Mouse (Mus musculus) midbrain, embryonic 16.5 days (tissue): Measurements from ENCODE around the gene Soga1. TPM values are rescaled to one million over a fixed set of nuclear protein-coding genes. Genes with fewer than 3 reads are reported as not detected.

Experiments
- polyA plus RNA-seq: library from polyadenylated mRNA; unstranded; fragments of >200 nt; fragmentation: Nextera tagmentation; extraction: Ambion mirVana; gene quantifications from 2 replicates; pipeline ENCODE4 v1.2.1, GENCODE M21; 2015

Soga1 gene
- polyA plus RNA-seq, 1 experiment from 2014 or later = 5.5 TPM

Other genes starting within 250 kb of the Soga1 start
- 12.5 and 14.1 TPM in 2 replicates for gene Tgif2, start 239.2 kb downstream of the Soga1 start, polyA plus RNA-seq
- gene 4930518I15Rik, start 221.3 kb downstream of the Soga1 start, polyA plus RNA-seq = 9.2 and 10.2 TPM in 2 replicates
- 139 and 147 TPM in 2 replicates for gene Rab5if, start 216.1 kb downstream of the Soga1 start, polyA plus RNA-seq
- 0.20 TPM in 1 of 2 replicates, not detected in the other for gene Sla2, start 192.1 kb downstream of the Soga1 start, polyA plus RNA-seq
- gene Ndrg3, start 87.2 kb downstream of the Soga1 start, polyA plus RNA-seq = 135 and 155 TPM in 2 replicates
- gene Dsn1, start 72.1 kb downstream of the Soga1 start, polyA plus RNA-seq = 7.0 and 9.5 TPM in 2 replicates
- not detected in 2 replicates for gene Tldc2, start 7.8 kb upstream of the Soga1 start, polyA plus RNA-seq
- 9.1 and 9.6 TPM in 2 replicates for gene Samhd1, start 56.0 kb upstream of the Soga1 start, polyA plus RNA-seq
- gene Rbl1, start 125.3 kb upstream of the Soga1 start, polyA plus RNA-seq = 4.2 and 5.3 TPM in 2 replicates
- 207 and 225 TPM in 2 replicates for gene Rpn2, start 199.8 kb upstream of the Soga1 start, polyA plus RNA-seq
- gene Mroh8, start 200.3 kb upstream of the Soga1 start, polyA plus RNA-seq = 0.54 and 0.63 TPM in 2 replicates